Mouse (Mus musculus) megakaryocyte, embryonic 14.5 days (primary cell): ENCODE results near the gene Sprr2k.

Experiments
- FLI1 ChIP-seq: IDR thresholded peaks from 2 replicates; pipeline ENCODE4 v1.6.1; 2012; ENCODE audit warnings: low read length, inconsistent platforms, mixed read lengths
- GATA1 ChIP-seq: IDR thresholded peaks from 3 replicates; pipeline ENCODE4 v1.6.1; 2012; ENCODE audit warnings: mixed read lengths, low read length, inconsistent platforms, borderline replicate concordance

GRCm38 (mm10) chr3:92466576-92466975 lies 34.2 kb downstream of the Sprr2k start:
- TF ChIP-seq GATA1, result no peak
- TF ChIP-seq FLI1, result no peak
